Mouse (Mus musculus) urinary bladder, postnatal 4 days (tissue): ENCODE data around the gene Slc35d2.
A peak's percentile ranks its signal among the peaks of the same experiment; 100 is the strongest.

Experiments used
- DNase-seq, 2 experiments: peaks; one replicate each; pipeline ENCODE4 v3.0.0; 2021 to 2022; ENCODE audit warnings: low spot score in 2 of 2

The Slc35d2 gene

GRCm38 (mm10) chr13:64128858-64129615, at the start of gene Slc35d2:
TSS of gene Slc35d2 (minus strand) at chr13:64129368.
- peak; percentile 64 to 72 for DNase-seq

- DNase-seq: no peak
Measured at GRCm38 (mm10) chr13:64178000-64178399, 48.8 kb upstream of the Slc35d2 start.

- DNase-seq: peak in 1 of 2 experiments; percentile 16
Measured at GRCm38 (mm10) chr13:64169746-64170145, 40.6 kb upstream of the Slc35d2 start.

GRCm38 (mm10) chr13:64163147-64163715, 34.1 kb upstream of the Slc35d2 start:
- DNase-seq: no peak

GRCm38 (mm10) chr13:64162626-64163025, 33.5 kb upstream of the Slc35d2 start:
- DNase-seq: no peak

GRCm38 (mm10) chr13:64161916-64162611, 32.9 kb upstream of the Slc35d2 start:
- DNase-seq: no peak

GRCm38 (mm10) chr13:64161548-64161915, 32.4 kb upstream of the Slc35d2 start, which contains the start of gene Habp4:
TSS of gene Habp4 (plus strand) at chr13:64161824.
- peak; percentile 97 for DNase-seq

- no peak for DNase-seq
Measured at GRCm38 (mm10) chr13:64156966-64157365, 27.8 kb upstream of the Slc35d2 start.

GRCm38 (mm10) chr13:64155171-64155571, 26.0 kb upstream of the Slc35d2 start:
- no peak for DNase-seq

DNA sequence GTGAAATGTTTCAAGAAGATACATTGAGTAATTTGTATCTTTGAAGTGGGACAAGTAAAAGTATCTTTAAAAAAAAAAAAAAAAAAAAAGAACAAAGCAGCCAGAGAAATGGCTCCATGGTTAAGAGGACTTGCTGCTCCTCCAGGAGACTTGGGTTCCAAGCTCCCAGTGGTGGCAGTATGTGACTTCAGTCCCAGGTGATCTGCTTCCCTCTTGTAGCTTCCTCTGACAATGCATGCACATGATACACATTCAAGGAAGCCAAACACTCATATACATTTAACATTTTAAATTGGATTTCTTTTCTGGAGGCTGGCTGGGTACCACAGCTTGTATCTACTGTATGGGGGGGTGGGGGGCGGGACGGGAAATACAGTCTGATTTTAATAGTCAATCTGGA, 25.5 kb upstream of the Slc35d2 start:
- no peak for DNase-seq

GRCm38 (mm10) chr13:64153751-64154267, 24.6 kb upstream of the Slc35d2 start:
- DNase-seq: peak in 1 of 2 experiments; percentile 32

DNA sequence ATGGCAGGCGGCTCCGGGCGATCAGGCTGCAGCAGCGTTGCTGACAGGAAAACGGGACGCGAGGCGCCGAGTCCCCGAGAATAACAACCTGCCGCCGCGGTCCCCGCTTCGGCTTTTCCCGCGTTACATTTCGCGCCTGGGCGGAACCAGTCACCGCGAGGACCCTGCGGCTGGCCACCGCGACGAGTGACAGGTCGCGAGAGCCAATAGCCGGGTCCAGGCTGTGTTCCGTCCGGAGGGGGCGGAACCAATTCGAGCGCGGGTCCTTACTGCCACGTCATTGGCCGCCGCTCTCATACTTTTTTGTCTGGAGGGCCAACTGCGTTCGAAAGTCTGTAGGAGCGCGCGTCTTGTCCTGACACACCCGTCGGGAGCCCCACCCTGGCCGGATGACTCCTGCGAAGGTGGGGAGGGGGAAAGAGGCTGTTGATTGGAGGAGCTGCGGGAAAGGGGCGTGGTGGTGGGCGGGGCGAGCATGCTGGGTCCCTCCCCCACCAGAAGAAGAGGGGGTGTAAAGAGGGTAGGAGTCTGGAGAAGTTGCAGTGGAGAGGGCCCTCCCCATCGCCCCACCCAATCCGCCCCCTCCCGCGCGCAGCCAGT, 24.0 kb upstream of the Slc35d2 start, which contains the start of gene Zfp367:
Gene Zfp367, minus strand, starts transcription at position 120 of the 600 bp plus-strand sequence.
- peak; percentile 98 to 99 for DNase-seq

DNA sequence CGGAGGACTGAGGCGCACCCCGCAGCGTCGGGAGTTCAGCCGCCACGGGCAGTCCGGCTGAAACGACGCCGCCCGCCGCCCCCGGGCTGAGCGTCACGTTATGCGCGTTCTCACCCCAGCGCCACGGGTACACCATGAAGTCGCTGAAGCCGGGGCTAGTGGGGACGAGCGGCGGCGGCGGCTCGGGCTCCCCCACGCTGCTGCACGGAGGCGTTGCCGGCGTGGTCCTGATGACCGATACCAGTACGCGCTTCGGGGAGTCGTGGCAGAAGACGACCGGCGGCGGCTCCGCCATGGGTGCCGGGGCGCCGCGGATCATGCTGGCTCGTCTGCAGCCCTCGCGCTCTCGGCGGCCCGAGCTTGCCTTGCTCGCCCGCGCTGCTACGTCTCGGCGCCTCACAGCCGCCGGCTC, 23.5 kb upstream of the Slc35d2 start:
- no peak for DNase-seq

- peak; percentile 78 to 93 for DNase-seq
Measured at GRCm38 (mm10) chr13:64152241-64152669, 23.1 kb upstream of the Slc35d2 start.

- no peak for DNase-seq
Measured at GRCm38 (mm10) chr13:64150121-64150520, 21.0 kb upstream of the Slc35d2 start.

- DNase-seq: peak in 1 of 2 experiments; percentile 32
Measured at GRCm38 (mm10) chr13:64129616-64130375, 628 bp upstream of the Slc35d2 start.

DNA sequence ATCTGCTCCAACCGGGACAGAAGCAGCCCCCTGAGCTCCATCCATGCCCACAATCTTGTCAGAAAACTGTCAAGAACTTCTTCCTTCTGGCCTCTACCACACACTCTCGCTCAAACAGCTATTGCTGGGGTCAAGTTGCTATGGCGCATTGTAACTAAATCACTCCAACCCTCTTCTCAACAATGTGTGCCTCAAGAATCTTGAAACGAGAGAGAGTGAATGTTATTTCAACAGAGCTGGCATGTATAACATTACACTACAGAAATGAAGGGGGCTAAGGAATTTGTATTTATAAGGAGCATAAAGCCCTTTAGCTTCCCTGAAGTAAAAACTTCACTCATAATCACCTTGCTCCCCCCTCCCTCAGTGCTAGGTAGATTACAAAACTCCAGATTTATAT, 2.9 kb downstream of the Slc35d2 start:
- no peak for DNase-seq

DNA sequence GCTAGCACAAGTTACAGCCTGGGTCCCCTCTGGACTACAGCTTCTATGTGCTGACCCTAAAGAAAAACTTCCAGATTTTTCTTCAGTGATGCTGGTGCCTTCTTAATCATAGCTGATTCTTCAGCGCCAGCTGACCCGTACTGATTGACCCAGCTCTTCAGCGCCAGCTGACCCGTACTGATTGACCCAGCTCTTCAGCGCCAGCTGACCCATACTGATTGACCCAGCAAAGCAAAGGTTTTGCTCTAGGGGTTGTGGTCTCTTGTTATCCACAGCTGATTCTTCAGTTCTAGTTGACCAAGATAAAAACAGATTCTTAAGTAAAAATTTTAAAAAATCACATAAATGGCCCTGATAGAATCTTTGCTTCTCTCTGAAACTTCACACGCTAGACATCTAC, 4.3 kb downstream of the Slc35d2 start:
- no peak for DNase-seq

DNA sequence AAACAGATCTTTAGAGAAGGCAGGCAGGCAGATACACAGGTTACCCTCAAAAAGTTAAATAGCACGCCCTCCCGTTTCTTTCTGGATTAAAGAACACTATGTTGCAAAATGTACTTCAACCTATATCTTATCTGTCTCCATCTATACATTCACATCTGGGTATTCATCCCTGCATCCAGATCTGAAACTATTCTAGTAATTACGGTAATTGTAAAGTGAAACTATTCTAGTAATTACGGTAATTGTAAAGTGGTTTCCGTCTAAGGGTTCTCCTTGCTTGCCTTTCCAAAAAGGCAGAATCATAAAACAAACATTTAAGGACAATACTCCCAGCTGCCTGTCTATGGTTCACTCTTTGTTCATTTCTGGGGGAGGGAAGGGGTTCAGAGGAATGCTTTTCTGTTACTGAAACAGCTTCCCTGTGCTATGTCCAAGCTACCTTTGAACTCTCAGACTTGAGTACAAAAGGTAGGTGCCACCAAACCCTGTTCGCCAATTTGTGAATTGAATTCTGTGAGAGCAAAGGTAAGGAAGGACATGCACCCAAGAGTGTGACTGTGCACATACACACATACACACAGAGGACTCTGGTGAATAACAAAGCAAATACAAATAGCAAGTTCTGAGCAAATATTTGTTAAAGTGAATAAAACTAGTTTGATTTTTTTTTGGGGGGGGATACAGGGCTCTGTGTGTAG, 5.5 kb downstream of the Slc35d2 start:
- DNase-seq: no peak

GRCm38 (mm10) chr13:64120760-64121159, 8.4 kb downstream of the Slc35d2 start:
- DNase-seq: no peak

DNA sequence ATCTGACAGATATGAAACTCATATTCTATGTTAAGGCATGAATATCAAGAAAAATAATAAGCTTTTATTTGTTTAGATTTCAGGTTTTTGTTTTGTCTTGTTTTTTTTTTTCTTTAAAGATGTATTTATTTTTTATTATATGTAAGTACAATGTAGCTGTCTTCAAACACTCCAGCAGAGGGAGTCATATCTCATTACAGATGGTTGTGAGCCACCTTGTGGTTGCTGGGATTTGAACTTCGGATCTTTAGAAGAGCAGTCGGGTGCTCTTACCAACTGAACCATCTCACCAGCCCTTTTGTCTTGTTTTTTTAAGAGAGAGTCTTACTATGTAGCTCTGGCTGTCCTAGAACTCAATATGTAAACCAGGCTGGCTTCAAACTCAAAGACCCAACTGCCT, 11.7 kb downstream of the Slc35d2 start:
- DNase-seq: no peak
